Mouse (Mus musculus): Measurements from ENCODE around the gene Lgr4. TPM values are rescaled to one million over a fixed set of nuclear protein-coding genes. Genes with fewer than 3 reads are reported as not detected.
A peak's percentile ranks its signal among the peaks of the same experiment; 100 is the strongest.

Gene Lgr4
- polyA plus RNA-seq, 1 experiment from 2014 or later, result 20.7 TPM

DNA sequence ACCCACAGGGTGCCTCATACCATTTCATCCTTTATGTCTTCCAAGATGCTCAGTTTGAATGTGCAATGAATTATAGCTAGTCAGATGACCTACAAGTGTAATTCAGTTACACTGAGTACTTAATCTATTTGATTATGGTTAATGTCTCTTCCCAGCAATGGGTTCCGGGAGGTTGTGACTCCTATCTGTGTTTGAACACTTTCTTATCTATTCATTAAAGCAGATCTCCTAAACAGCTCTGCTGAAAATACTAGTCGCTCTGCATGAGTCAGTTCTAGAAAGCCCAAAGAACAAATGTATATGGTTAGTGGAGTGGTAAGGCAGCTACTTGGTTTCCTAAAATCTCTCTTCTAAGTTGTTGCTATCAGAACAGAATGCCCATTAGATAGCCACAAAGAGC is 77.6 kb downstream of the Lgr4 start:
- 64% methylated on average over 2 of the region's 2 CpGs for WGBS
- no peak overlapping the region for H3K4me2 ChIP-seq (replicated peaks)
- H3K36me3 ChIP-seq, result peaks cover 10% of the 10 kb centered on the region; the same call in 1 of the 2 replicates

DNA sequence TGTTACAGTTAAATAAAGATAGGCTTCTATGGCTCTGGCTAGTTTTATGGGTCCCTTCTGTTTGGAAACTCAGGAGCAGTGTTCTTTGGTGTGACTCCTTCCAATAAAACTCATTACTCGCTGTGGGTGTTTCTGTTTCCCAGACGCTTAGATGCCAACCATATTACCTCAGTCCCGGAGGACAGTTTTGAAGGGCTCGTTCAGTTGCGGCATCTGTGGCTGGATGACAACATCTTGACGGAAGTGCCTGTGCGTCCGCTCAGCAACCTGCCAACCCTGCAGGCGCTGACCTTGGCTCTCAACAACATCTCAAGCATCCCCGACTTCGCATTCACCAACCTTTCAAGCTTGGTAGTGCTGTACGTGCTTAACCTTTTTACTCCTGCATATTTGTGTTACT is 79.0 kb downstream of the Lgr4 start:
- H3K27me3 ChIP-seq, result no peaks in the 10 kb centered on the region
- no peak overlapping the region for H3K4me3 ChIP-seq (replicated peaks)
- no peak for ATAC-seq (ENCODE audit: insufficient number of reproducible peaks, low FRiP score, low TSS enrichment, low read depth)
- H3K36me3 ChIP-seq, result peaks cover 10% of the 10 kb centered on the region; the same call in 1 of the 2 replicates
- H3K9me3 ChIP-seq (replicated peaks), result no peaks in the 10 kb centered on the region
- H3K9ac ChIP-seq, result no peak overlapping the region
- 55% methylated on average over 12 of the region's 12 CpGs for WGBS
- 0 out of 2 replicates have a peak overlapping the region, but pooled peaks have one; percentile 11 for H3K27ac ChIP-seq (replicated peaks)
- peaks cover 8% of the 10 kb centered on the region; the same call in 1 of the 2 replicates for H3K4me1 ChIP-seq
- no peak overlapping the region for H3K4me2 ChIP-seq (replicated peaks)

More for the DNA sequence above, 77.6 kb downstream of the Lgr4 start:
- Histone ChIP-seq H3K27ac (replicated peaks) (0 out of 2 replicates have a peak overlapping the region, but pooled peaks have one; percentile 12), H3K4me3 (replicated peaks) (no peak overlapping the region), H3K9me3 (replicated peaks) (no peaks in the 10 kb centered on the region), H3K27me3 (no peaks in the 10 kb centered on the region), H3K4me1 (peaks cover 8% of the 10 kb centered on the region; the same call in 1 of the 2 replicates), H3K9ac (no peak overlapping the region)
- ATAC-seq (ENCODE audit: insufficient number of reproducible peaks, low FRiP score, low TSS enrichment, low read depth), result no peak

DNA sequence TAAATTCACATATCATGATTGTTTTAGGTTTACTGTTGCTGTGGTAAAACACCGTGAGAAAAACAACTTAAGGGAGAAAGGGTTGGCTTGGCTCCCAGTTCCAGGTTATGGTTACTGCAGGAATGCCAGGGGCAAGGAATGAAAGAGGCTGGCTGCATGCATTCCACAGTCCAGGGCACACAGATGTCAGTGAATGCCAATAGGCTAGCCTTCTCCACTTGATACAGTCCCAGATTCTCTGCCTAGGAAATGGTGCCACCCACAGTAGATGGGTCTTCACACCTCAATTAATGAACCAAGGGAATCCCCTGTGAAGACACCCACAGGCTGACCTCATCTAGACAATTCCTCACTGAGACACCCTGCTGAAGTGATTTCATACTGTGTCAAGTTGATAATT is 87.2 kb downstream of the Lgr4 start:
- 48% methylated on average over 1 of the region's 1 CpGs for WGBS
- H3K9ac ChIP-seq, result no peak overlapping the region
- no peak for ATAC-seq (ENCODE audit: insufficient number of reproducible peaks, low FRiP score, low TSS enrichment, low read depth)
- no peak overlapping the region for H3K4me2 ChIP-seq (replicated peaks)
- H3K4me3 ChIP-seq (replicated peaks), result no peak overlapping the region
- H3K36me3 ChIP-seq, result peaks cover 34% of the 10 kb centered on the region
- no peak overlapping the region for H3K27ac ChIP-seq (replicated peaks)
- no peaks in the 10 kb centered on the region for H3K4me1 ChIP-seq
- no peaks in the 10 kb centered on the region for H3K9me3 ChIP-seq (replicated peaks)
- H3K27me3 ChIP-seq, result no peaks in the 10 kb centered on the region

DNA sequence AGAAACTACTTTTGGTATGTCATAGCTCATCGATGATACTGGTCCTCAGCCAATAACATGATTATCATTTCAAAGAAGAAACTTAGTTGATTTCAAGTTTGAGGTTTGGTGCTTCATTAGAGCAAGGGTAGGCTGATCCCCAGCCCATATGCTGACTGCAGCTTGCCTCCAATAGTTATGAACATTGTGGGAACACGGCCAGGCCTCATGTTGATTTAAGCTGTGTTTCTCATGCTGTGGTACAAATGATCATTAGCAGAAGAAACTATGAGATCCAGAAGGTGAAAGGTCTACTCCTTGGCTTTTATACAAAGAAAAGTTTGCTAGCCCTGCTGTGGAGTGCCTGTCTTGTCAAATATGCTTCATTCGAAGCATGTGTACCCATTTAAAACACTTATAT is 87.7 kb downstream of the Lgr4 start:
- Histone ChIP-seq H3K4me1 (no peaks in the 10 kb centered on the region), H3K4me2 (replicated peaks) (no peak overlapping the region), H3K36me3 (peaks cover 32% of the 10 kb centered on the region), H3K4me3 (replicated peaks) (no peak overlapping the region), H3K9ac (no peak overlapping the region), H3K27me3 (no peaks in the 10 kb centered on the region), H3K27ac (replicated peaks) (no peak overlapping the region), H3K9me3 (replicated peaks) (no peaks in the 10 kb centered on the region)
- ATAC-seq (ENCODE audit: insufficient number of reproducible peaks, low FRiP score, low TSS enrichment, low read depth), result no peak
- WGBS, result 69% methylated on average over 3 of the region's 3 CpGs

DNA sequence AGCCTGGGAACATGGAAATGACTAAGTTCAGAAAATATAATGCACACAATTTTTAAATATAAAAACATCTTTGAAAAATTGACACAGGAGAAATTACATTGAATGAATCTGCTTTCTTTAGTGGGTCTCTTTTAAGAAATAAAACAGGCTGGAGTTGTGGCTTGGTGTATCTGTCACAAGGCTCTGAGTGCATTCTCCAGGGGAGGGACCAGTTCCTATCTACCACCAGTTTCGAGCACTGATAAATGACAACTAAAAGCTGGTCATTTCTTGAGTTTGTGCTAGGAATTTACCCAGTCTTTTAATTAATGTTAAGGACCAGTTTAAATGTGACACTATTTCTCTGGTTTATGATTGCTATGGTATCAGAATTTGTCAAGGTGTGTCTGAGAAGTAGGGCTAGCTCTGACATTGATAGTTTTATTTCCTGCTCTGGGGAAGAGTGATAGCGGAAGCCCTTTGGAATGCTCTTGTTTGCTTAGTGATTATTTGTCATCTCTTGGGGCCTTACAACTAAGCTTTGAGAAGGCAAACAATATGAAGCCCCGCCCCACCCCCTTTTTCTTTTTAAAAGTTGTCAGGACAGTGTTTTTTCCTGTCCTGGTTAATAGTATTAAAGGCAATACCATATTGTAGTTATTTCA is 88.3 kb downstream of the Lgr4 start:
- H3K9me3 ChIP-seq (replicated peaks), result no peaks in the 10 kb centered on the region
- ATAC-seq (ENCODE audit: insufficient number of reproducible peaks, low FRiP score, low TSS enrichment, low read depth), result no peak
- H3K9ac ChIP-seq, result no peak overlapping the region
- H3K36me3 ChIP-seq, result peaks cover 32% of the 10 kb centered on the region
- H3K27ac ChIP-seq (replicated peaks), result no peak overlapping the region
- WGBS, result 85% methylated on average over 3 of the region's 3 CpGs
- H3K4me1 ChIP-seq, result no peaks in the 10 kb centered on the region
- no peaks in the 10 kb centered on the region for H3K27me3 ChIP-seq
- no peak overlapping the region for H3K4me2 ChIP-seq (replicated peaks)
- H3K4me3 ChIP-seq (replicated peaks), result no peak overlapping the region

DNA sequence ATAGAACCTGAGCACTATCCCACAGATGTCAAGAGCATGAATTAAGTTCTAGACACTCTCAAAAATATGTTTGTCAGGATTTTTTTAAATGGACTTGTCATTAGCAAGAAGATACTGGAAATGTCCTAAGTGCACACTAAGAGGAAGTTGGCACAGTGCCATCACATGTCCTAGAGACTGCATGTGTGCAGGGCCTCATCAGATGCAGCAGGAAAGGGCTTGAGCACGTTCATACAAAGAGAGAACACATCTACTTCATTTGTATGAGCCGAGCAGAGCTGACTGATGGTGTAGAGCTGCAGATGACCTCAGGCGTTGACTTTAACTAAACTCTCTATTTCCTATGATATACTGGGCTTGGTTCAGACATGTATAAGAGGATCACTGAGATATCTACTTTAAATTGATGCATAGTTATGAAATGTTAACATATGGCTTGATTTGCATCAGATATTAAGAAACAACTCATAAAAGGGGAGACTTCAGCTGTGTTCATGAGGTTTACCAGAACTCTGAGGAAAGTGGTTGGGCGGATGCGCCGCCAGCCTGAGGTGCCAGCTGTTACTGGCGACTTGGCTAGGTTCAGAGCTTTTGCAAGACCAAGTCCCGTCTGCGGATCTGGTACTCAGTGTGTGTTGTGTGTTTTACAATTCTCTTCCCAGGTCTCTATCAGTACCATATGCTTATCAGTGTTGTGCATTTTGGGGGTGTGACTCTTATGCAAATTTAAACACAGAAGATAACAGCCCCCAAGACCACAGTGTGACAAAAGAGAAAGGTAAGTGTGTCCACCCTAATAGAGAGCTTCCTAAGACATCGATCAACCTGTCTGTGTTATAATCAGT is 90.2 kb downstream of the Lgr4 start:
- ATAC-seq (ENCODE audit: insufficient number of reproducible peaks, low FRiP score, low TSS enrichment, low read depth), result no peak; the same call in 1 of the 2 replicates
- Histone ChIP-seq H3K9me3 (replicated peaks) (no peaks in the 10 kb centered on the region), H3K27ac (replicated peaks) (no peak overlapping the region), H3K4me3 (replicated peaks) (no peak overlapping the region), H3K4me2 (replicated peaks) (no peak overlapping the region), H3K36me3 (peaks cover 41% of the 10 kb centered on the region), H3K4me1 (no peaks in the 10 kb centered on the region), H3K27me3 (no peaks in the 10 kb centered on the region), H3K9ac (no peak overlapping the region)
- 74% methylated on average over 10 of the region's 10 CpGs for WGBS

DNA sequence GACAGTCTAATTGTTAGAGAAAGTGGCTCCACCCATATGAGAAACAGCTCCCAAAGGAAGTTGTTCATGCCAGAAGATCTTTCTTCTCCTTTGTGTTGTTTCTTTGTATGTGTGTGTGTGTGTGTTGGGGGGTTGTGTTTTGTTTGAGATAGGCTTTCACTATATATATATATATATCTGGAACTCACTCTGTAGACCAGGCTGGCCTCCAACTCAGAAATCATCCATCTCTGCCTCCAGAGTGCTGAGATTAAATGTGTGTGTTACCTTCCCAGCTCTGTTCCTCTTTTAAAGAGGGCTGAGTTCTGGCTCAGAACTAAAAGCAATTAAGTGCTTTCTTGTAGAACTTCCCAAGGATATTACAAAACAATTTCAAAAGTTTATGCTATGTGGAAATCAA is 92.0 kb downstream of the Lgr4 start:
- Histone ChIP-seq H3K4me3 (replicated peaks) (no peak overlapping the region), H3K27me3 (no peaks in the 10 kb centered on the region), H3K36me3 (peaks cover 41% of the 10 kb centered on the region), H3K4me1 (no peaks in the 10 kb centered on the region), H3K4me2 (replicated peaks) (no peak overlapping the region), H3K27ac (replicated peaks) (no peak overlapping the region), H3K9ac (no peak overlapping the region), H3K9me3 (replicated peaks) (no peaks in the 10 kb centered on the region)
- no peak for ATAC-seq (ENCODE audit: insufficient number of reproducible peaks, low FRiP score, low TSS enrichment, low read depth)

DNA sequence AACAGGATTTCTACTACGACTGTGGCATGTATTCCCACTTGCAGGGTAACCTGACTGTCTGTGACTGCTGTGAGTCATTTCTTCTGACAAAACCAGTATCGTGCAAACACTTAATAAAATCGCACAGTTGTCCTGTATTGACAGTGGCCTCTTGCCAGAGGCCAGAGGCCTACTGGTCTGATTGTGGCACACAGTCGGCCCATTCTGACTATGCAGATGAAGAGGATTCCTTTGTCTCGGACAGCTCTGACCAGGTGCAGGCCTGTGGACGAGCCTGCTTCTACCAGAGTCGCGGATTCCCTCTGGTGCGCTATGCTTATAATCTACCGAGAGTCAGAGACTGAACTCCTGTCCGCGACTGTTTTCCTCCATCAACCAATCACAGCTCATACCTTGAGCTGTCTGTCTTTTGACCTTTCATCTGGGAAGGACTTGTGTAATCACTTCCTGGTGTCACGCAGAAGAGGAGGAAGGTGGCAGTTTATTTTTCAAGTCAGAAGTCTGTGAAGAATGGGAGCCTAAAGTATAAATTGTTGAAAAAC is 94.8 kb downstream of the Lgr4 start:
- Histone ChIP-seq H3K4me2 (replicated peaks) (no peak overlapping the region), H3K4me1 (0 out of 2 replicates have a peak, but pooled peaks cover 4% of the 10 kb centered on the region), H3K9me3 (replicated peaks) (no peaks in the 10 kb centered on the region), H3K36me3 (peaks cover 33% of the 10 kb centered on the region), H3K27me3 (no peaks in the 10 kb centered on the region), H3K9ac (no peak overlapping the region), H3K27ac (replicated peaks) (no peak overlapping the region), H3K4me3 (replicated peaks) (no peak overlapping the region)
- WGBS, result 86% methylated on average over 13 of the region's 13 CpGs
- ATAC-seq (ENCODE audit: insufficient number of reproducible peaks, low FRiP score, low TSS enrichment, low read depth), result no peak

DNA sequence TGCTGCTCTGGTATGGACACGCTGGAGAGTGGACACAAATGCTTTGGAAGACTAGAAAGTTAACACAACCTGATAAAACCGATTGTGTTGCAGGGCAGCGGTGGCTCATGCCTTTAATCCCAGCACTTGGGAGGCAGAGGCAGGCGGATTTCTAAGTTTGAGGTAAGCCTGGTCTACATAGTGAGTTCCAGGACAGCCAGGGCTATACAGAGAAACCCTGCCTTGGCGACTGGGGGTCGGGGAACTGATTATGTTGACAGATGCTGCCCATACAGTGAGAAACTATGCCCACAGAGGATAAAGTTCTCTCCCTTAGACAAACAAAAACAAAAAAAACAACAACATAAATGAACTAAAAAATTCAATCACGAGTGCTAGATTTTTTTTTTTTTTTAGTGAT is 99.6 kb downstream of the Lgr4 start:
- no peak overlapping the region for H3K9ac ChIP-seq
- peaks cover 22% of the 10 kb centered on the region for H3K4me1 ChIP-seq
- WGBS, result 44% methylated on average over 7 of the region's 7 CpGs

DNA sequence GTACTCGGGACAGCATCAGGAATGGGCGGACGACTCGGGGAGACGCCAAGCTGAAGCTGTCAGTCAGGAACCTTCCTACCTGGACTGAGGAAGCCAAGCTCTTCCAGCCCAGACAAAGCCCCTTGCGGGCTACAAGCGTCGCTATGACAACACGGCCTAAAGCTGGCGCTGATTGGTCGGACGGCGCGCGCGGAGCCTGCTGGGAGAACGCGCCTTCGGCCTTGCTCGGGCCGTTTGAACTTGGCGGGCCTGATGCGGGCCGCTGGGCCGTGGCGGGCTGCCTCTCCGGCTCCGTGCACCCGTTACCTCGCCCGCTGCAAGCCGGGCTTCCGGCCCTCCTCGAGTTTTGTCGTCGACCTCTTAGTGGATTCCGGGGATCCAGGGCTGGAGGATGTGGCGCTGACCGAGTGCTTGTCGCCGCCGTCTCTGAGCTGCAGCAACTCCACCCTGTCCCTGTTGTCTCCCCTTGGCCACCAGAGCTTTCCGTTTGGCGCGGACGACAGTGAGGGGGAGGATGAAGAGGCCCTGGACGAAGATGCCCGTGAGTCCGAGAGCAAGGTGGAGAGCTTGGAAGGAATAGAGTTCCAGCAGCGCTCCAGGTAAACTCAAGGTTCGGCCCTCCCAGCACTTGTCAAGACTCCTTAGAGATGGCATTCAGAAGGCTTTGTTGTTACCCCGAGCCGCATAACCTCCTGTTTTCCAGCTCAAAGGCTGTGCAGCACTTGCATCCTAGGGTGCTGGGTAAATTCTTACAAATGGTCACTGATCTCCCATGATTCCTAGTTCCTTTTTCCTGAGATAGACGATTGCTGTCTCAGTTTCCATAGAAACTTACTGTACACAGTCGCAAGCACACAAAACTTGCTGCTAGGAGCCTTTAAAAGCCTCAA is 100.4 kb downstream of the Lgr4 start, which contains the start of gene Ccdc34:
Gene Ccdc34, plus strand, starts transcription at position 202 of the 890 bp plus-strand sequence.
- peak within 1 kb of the TSS; percentile 79 for H3K4me3 ChIP-seq (replicated peaks)
- peak within 1 kb of the TSS; percentile 56 for H3K4me2 ChIP-seq (replicated peaks)
- peak within 1 kb of the TSS; percentile 81 for H3K27ac ChIP-seq (replicated peaks)
- no peaks in the 10 kb centered on the region for H3K9me3 ChIP-seq (replicated peaks)
- peaks cover 8% of the 10 kb centered on the region for H3K36me3 ChIP-seq
- no peaks in the 10 kb centered on the region for H3K27me3 ChIP-seq
- H3K9ac ChIP-seq, result peak within 1 kb of the TSS; percentile 75
- WGBS, result under 1% methylated on average over 55 of the region's 55 CpGs
- ATAC-seq (ENCODE audit: insufficient number of reproducible peaks, low FRiP score, low TSS enrichment, low read depth), result peak; percentile 98
- H3K4me1 ChIP-seq, result peaks cover 22% of the 10 kb centered on the region

More for the DNA sequence above, 99.6 kb downstream of the Lgr4 start:
- Histone ChIP-seq H3K27ac (replicated peaks) (no peak overlapping the region), H3K9me3 (replicated peaks) (no peaks in the 10 kb centered on the region), H3K36me3 (peaks cover 10% of the 10 kb centered on the region), H3K27me3 (no peaks in the 10 kb centered on the region), H3K4me3 (replicated peaks) (peak overlapping the region; percentile 79), H3K4me2 (replicated peaks) (peak overlapping the region; percentile 56)
- ATAC-seq (ENCODE audit: insufficient number of reproducible peaks, low FRiP score, low TSS enrichment, low read depth), result no peak
